Mouse (Mus musculus) spleen, adult 12 weeks (tissue): ENCODE data around the gene Prol1.
"Not testable (repeated sequence)": the region's sequence is repeated elsewhere in the genome, so short reads cannot be mapped to it uniquely, and the experiment has no call there.

Experiments used
- DNase-seq: peaks from one replicate; pipeline ENCODE4 v3.0.0; 2022; ENCODE audit warnings: low spot score

The Prol1 gene

DNA sequence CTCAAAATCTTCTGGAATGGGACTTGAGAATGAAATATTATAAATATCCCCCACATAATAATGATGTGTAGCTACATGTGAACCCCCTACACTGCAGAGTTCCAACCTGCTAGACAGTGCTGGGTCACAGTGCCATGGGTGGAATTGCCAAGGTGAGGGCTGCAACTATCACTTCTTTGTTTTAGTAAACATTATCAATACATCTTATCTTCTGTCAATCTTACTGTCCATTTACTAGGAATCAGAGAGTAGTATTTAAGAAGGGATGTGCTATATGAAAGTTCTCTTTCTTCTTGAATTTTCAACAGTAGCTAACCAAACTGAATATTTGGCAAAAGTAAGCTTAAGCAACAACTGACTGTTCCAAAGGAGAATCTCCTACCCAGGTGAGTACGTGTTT lies at the start of gene Prol1:
TSS of gene Prol1 (plus strand) at position 301 of the 400 bp plus-strand sequence.
- no peak for DNase-seq

- no peak for DNase-seq
Measured at GRCm38 (mm10) chr5:88268619-88269018, 48.5 kb upstream of the Prol1 start, which contains the start of gene Gm7714. Gene Gm7714 (plus strand): TSS chr5:88268919.

GRCm38 (mm10) chr5:88311307-88311706 lies 5.8 kb upstream of the Prol1 start:
- DNase-seq: not testable (repeated sequence)

DNA sequence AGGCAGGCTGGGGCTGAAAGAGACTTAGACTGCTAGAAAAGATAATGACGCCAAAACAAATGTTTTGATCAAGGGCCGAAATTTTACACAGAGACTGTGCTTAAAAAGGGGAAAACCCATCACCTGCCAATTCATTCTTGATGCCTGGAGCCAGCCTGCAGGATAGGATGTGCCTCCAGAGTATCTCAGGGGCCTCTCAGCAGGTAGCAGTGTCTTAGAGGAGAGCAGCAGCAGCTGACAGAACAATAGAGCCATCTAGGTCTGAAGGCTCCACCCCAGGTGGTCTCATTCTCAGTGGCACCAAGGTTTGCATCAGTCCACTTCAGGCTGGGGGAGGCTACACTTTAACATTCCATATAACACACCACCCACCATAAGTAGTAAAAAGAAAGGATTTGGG lies 31.4 kb downstream of the Prol1 start:
- not testable (repeated sequence) for DNase-seq

- DNase-seq: no peak
Measured at GRCm38 (mm10) chr5:88364768-88365167, 47.7 kb downstream of the Prol1 start.

DNA sequence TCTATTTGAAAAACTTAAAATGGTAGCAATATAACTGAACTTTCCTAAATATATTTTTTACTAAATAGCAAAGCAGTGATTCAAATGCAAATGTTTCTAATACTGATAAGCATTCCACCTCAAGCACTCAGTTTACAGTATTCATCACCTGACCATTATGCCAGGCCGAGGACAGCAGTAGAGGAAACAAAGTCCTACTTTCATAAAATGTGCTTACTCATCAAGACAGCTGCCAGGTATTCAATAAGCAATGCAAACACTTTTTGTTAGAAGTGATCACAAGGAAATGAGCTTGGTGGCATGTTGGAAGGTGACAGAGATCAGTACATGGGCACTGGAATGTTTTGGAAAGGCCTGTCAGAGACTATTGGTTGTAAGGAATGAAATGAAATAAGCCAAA lies 49.8 kb downstream of the Prol1 start:
- DNase-seq: no peak

- DNase-seq: no peak
Measured at GRCm38 (mm10) chr5:88370578-88371232, 53.6 kb downstream of the Prol1 start.

DNA sequence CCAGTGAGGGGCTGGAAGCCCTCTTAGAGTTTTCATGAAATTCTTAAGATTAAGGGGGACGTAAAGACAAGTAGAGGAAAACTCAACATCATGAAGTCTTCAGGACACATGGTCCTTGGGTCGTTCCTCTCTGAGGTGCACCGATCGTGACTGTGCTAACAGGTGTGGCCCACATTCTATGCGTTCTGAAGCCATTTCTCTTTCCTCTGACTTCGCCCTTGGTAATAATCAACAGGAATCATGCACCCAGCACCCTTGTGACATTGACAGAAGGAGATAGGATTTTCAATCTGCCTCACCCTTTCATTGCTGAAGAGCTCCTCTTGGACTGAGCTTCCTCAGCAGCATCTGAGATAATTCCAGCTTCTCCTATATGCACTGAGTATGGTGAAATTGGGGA lies 55.5 kb downstream of the Prol1 start:
- DNase-seq: no peak

- no peak for DNase-seq
Measured at GRCm38 (mm10) chr5:88375808-88376207, 58.7 kb downstream of the Prol1 start, which contains the start of gene Amtn. Gene Amtn (plus strand): TSS chr5:88376108.
